Mouse (Mus musculus) neural tube, embryonic 14.5 days (tissue): ENCODE measurements around the gene Adam1a. TPM values are rescaled to one million over a fixed set of nuclear protein-coding genes. Genes with fewer than 3 reads are reported as not detected.
A peak's percentile ranks its signal among the peaks of the same experiment; 100 is the strongest.

ENCODE experiments used
- ATAC-seq: fragments of 200-750 bp; cut with Nextera tagmentation; 2 replicates; pipeline ENCODE4 v1.8.0; 2017; ENCODE audit warnings: low read depth, mild to moderate bottlenecking, moderate TSS enrichment, moderate library complexity
- H3K27ac ChIP-seq: fragments of 300-500 bp; sonication (generic); 2 replicates; pipeline ENCODE4 v1.5.1; 2014; ENCODE audit warnings: low read depth, mild to moderate bottlenecking, control low read depth, low read length, moderate library complexity, mixed read lengths
- H3K27me3 ChIP-seq: fragments of 300-500 bp; sonication (generic); 2 replicates; pipeline ENCODE4 v1.6.1; 2014; ENCODE audit warnings: low read length; ENCODE audit not compliant: control insufficient read depth, insufficient read depth
- H3K36me3 ChIP-seq: fragments of 300-500 bp; sonication (generic); 2 replicates; pipeline ENCODE4 v1.6.1; 2014; ENCODE audit warnings: low read length, mixed read lengths; ENCODE audit not compliant: control insufficient read depth, insufficient read depth
- H3K4me1 ChIP-seq: fragments of 300-500 bp; sonication (generic); 2 replicates; pipeline ENCODE4 v1.6.1; 2014; ENCODE audit warnings: low read length; ENCODE audit not compliant: control insufficient read depth, insufficient read depth
- H3K4me2 ChIP-seq: fragments of 300-500 bp; sonication (generic); 2 replicates; pipeline ENCODE4 v1.6.1; 2014; ENCODE audit warnings: mild to moderate bottlenecking, low read depth, low read length, control low read depth
- H3K4me3 ChIP-seq: fragments of 300-500 bp; sonication (generic); 2 replicates; pipeline ENCODE4 v1.5.1; 2014; ENCODE audit warnings: low read depth, low read length, control low read depth, mixed read lengths
- H3K9ac ChIP-seq: fragments of 300-500 bp; sonication (generic); replicated peaks from 2 replicates; pipeline ENCODE4 v1.6.1; 2014; ENCODE audit warnings: low read depth, mild to moderate bottlenecking, control low read depth, low read length, mixed read lengths
- H3K9me3 ChIP-seq: fragments of 300-500 bp; sonication (generic); 2 replicates; pipeline ENCODE4 v1.6.1; 2016; ENCODE audit warnings: low read length; ENCODE audit not compliant: control insufficient read depth
- WGBS: fragments of 180-500 bp; shearing (Covaris S2); extraction: QIAGEN DNeasy Blood & Tissue Kit; methylation state at CpG from one replicate; pipeline ENCODE4 v1.1.7; 2014; 5-methylcytosine and 5-hydroxymethylcytosine counted together
- polyA plus RNA-seq: library from polyadenylated mRNA; unstranded; fragments of >200 nt; fragmentation: Nextera tagmentation; extraction: Ambion mirVana; gene quantifications from 2 replicates; pipeline ENCODE4 v1.2.1, GENCODE M21; 2014

The Adam1a gene
- polyA plus RNA-seq, result 6.8 and 6.9 TPM in 2 replicates

DNA sequence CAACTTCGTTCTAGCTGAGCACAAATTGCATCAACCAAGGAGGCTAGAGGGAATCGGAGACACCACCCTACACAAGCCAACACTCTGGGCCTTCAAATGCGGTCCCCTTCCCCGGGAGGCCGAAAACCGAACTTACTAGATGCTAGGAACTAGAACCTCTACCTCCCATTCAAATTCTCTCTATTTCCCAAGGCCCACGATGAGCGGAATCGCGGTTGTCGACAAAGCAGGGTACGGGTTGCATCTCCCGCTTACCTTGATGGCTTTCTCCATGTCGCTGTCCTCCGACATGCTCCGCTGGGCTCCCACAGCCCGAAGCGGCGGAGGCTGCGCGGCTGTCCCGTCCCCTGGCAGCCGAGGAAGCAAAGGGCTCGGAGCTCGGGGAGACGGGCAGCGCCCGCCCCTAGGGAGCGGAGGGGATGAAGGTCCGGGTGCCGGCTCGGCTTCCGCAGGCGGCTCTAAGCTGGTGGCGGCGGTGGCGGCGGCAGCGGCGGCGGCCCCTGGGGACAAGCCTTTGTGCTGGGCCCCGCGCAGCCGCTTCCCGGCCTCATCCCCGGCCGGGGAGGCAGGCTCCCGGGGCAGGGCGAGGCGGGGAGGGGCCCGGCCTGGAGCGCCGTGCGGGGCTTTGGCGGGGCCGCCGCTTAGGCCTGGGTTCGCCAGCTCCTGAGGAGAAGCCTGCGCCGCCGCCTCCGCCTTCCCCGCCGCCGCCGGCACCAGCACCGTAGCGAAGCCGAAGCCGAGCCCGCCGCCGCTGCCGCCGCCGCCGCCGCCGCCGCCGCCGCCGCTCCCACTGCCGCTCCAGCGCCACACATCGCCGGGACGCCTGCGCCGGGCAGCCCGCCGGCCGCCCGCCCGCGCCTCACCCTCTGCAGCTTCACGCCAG, at the start of gene Adam1a, which contains the start of gene Gm42878:
TSS of gene Adam1a (minus strand) at position 573 of the 883 bp plus-strand sequence.
TSS of gene Gm42878 (minus strand) at position 573 of the 883 bp plus-strand sequence.
- Histone ChIP-seq H3K27ac (peak within 1 kb of the TSS; percentile 97), H3K36me3 (no peaks in the 10 kb centered on the region), H3K9me3 (no peaks in the 10 kb centered on the region), H3K4me2 (peak within 1 kb of the TSS; percentile 95), H3K4me3 (peak within 1 kb of the TSS; percentile 99), H3K9ac (peak within 1 kb of the TSS; percentile 98), H3K4me1 (peaks cover 19% of the 10 kb centered on the region), H3K27me3 (0 out of 2 replicates have a peak, but pooled peaks cover 2% of the 10 kb centered on the region)
- peak; percentile 63 for ATAC-seq
- 2% methylated on average over 63 of the region's 97 CpGs for WGBS

DNA sequence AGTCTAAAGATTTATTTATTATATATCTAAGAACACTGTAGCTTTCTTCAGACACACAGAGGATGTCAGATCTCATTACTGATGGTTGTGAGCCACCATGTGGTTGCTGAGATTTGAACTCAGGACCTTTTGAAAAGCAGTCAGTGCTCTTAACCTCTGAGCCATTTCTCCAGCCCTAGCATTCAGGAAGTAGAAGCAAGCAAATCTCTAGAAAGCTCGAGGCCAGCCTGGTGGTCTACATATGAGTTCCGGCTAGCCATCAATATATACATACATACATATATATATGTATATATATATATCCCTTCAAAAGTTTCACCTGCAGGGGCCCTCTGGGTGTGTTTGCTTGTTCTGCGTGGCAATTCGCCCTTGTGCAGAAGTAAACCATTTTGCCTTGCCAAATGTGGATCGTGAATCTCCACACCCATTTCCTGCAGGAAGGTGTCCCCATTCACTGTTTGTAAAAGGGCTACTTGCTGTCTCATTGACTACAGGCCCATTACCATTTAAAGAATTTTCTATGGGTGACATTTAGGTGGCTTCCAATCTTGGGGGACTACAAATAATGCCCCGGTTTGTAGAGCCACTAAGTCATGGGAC, 49.5 kb upstream of the Adam1a start:
- Histone ChIP-seq H3K4me2 (peak overlapping the region; percentile 77; the same call in 1 of the 2 replicates), H3K27ac (peak overlapping the region; percentile 80; the same call in 1 of the 2 replicates)

GRCm38 (mm10) chr5:121593451-121594401, 48.4 kb upstream of the Adam1a start, which contains the start of gene Aldh2:
Gene Aldh2 (minus strand): TSS chr5:121593824.
- ATAC-seq, result peak; percentile 86
- Histone ChIP-seq H3K4me2 (peak within 1 kb of the TSS; percentile 77), H3K9ac (peak within 1 kb of the TSS; percentile 41), H3K9me3 (no peaks in the 10 kb centered on the region), H3K36me3 (no peaks in the 10 kb centered on the region), H3K27ac (peak within 1 kb of the TSS; percentile 80), H3K4me3 (peak within 1 kb of the TSS; percentile 46), H3K27me3 (no peaks in the 10 kb centered on the region), H3K4me1 (peaks cover 10% of the 10 kb centered on the region; the same call in 1 of the 2 replicates)
- 2% methylated on average over 47 of the region's 47 CpGs for WGBS

More for the DNA sequence above, 49.5 kb upstream of the Adam1a start:
- ATAC-seq, result no peak
- no peaks in the 10 kb centered on the region for H3K9me3 ChIP-seq
- no peaks in the 10 kb centered on the region for H3K36me3 ChIP-seq
- 84% methylated on average over 6 of the region's 6 CpGs for whole genome bisulfite sequencing
- peaks cover 10% of the 10 kb centered on the region; the same call in 1 of the 2 replicates for H3K4me1 ChIP-seq
- H3K27me3 ChIP-seq, result no peaks in the 10 kb centered on the region
- no peak overlapping the region for H3K4me3 ChIP-seq
- H3K9ac ChIP-seq, result no peak overlapping the region

DNA sequence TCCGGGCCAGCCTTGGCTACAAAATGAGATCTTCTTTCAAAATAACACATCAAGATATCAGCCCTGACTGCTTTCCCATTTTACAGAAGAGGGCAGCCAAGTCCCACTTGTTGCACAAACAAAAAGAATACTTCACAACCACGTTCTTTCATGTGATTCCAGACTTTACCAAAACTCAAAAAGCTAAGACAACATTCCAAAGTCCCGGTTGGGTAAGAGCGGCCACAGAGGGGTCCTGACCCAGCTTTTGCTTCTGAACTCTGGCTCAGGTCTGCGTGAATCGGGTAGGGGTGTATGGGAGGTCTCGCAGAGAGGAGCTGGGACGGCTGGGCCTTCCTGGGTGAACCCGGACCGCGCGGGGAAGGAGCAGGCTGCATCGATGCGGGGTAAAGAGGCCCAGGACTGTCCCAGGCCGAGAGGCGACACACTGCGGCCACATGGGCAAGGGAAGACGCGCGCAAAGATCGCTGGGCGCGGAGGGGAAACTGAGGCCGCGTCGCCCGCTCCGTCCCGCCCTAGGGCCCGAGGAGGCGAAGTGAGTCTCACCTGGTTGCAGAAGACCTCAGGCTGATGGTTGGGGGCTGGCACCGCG, 47.6 kb upstream of the Adam1a start:
- Histone ChIP-seq H3K36me3 (no peaks in the 10 kb centered on the region), H3K27ac (0 out of 2 replicates have a peak overlapping the region, but pooled peaks have one; percentile 80), H3K4me2 (peak overlapping the region; percentile 77), H3K9me3 (no peaks in the 10 kb centered on the region), H3K9ac (peak overlapping the region; percentile 41), H3K4me1 (peaks cover 10% of the 10 kb centered on the region; the same call in 1 of the 2 replicates), H3K4me3 (peak overlapping the region; percentile 46), H3K27me3 (no peaks in the 10 kb centered on the region)
- peak; percentile 57 for ATAC-seq
- WGBS, result 5% methylated on average over 33 of the region's 33 CpGs

DNA sequence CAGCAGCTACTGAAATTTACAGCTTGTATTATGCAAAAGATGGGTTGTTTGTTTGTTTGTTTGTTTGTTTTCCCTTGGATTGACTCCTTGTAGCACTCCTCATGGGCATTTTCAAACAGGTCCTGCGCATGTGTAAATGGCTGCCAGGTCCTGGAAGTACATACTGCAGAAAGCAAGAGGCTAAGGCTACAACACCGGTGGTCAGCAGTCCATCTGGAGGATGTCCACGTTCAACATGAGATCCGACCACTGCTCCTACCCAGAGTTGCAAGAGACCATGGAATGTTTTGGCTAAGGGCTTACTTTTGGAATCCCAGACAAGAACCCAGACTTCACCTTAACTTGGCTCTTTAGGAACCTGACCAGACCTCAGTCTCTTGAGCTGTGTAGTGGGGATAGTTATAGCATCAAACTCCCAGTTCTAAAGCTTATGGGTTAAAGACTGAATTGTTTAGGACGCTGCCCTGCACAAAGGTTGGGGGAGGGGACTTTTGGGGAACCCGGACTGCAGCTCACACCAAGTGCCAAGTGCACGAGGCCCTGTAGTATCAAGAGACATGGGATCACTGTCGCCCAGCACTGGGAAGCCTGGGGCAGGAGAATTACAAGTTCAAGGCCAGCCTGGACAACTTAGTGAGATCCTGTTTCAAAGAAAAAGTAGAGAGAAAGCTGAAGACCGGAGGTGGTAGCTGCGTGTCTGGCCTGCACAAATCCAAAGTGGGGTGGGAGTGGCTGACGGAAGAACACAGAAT, 47.0 kb upstream of the Adam1a start:
- Histone ChIP-seq H3K4me1 (peaks cover 10% of the 10 kb centered on the region; the same call in 1 of the 2 replicates), H3K27ac (no peak overlapping the region), H3K27me3 (no peaks in the 10 kb centered on the region), H3K36me3 (no peaks in the 10 kb centered on the region), H3K4me2 (peak overlapping the region; percentile 77), H3K4me3 (peak overlapping the region; percentile 46), H3K9ac (no peak overlapping the region), H3K9me3 (no peaks in the 10 kb centered on the region)
- no peak for ATAC-seq
- WGBS, result 68% methylated on average over 11 of the region's 11 CpGs

DNA sequence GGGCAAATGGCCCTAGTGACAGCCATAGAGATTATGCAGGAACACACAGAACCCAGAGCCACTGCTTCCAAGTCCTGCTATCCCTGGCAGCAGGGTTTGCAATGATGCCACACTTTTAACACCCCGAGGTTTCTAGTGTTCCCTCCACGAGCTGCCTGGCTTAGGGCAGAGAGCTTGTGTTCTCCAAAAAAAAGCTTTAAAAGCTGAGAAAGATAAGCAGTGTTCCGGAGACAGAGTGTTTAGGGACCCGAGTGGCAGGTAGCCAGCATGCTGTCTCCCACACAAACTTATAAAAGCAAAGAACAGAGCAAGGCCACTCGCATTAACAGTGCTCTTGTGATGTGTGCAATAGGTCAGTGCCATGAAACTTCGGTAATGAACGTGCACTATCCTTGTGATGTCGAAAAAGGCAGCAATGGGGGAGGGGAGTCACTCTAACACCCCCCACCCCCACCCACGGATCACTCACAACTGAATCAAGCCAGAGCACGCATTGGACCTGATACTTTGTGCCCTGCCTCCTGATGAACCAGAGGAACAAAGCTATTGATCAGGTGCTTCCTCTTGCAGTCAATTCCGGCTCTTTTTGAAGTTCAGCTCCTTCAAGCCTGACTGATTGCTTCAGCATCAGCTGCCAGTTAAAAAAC, 46.3 kb upstream of the Adam1a start:
- Histone ChIP-seq H3K36me3 (no peaks in the 10 kb centered on the region), H3K4me1 (peaks cover 10% of the 10 kb centered on the region; the same call in 1 of the 2 replicates), H3K27ac (no peak overlapping the region), H3K4me2 (no peak overlapping the region), H3K27me3 (no peaks in the 10 kb centered on the region), H3K4me3 (no peak overlapping the region), H3K9ac (no peak overlapping the region), H3K9me3 (no peaks in the 10 kb centered on the region)
- 73% methylated on average over 11 of the region's 11 CpGs for WGBS
- ATAC-seq, result no peak

GRCm38 (mm10) chr5:121589928-121590327, 44.6 kb upstream of the Adam1a start:
- Histone ChIP-seq H3K27me3 (no peaks in the 10 kb centered on the region), H3K4me2 (no peak overlapping the region), H3K4me1 (peaks cover 10% of the 10 kb centered on the region; the same call in 1 of the 2 replicates), H3K4me3 (no peak overlapping the region), H3K9ac (no peak overlapping the region), H3K36me3 (no peaks in the 10 kb centered on the region), H3K27ac (no peak overlapping the region), H3K9me3 (no peaks in the 10 kb centered on the region)
- 94% methylated on average over 6 of the region's 6 CpGs for WGBS
- no peak for ATAC-seq
